Mouse (Mus musculus): ENCODE measurements around the gene 4930564D02Rik. TPM values are rescaled to one million over a fixed set of nuclear protein-coding genes. Genes with fewer than 3 reads are reported as not detected.

4930564D02Rik gene
- total RNA-seq (2021) = not detected
- long read RNA-seq, experiment 1 = 0 reads
- long read RNA-seq, experiment 2 = 0 reads

DNA sequence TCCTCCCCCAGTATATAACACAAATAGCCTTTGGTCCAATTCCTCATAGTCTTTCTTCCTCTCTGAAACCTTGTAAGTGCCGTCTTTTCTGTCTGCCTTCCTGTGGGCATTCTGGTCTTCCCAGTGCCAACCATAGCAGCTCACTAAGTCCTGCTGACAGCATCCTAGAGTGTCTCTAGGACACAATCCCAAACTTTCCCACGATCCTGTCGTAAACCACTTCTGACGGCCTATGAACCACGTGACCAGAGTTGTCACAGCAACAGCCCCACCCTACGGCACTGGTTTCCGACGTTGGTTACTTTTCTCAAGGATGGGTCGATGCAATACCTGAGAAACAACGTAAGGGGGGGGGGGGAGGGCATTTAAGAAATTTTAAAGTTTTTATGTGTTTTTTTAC lies at the start of gene 4930564D02Rik:
Gene 4930564D02Rik (plus strand): TSS at position 301 of the 400 bp plus-strand sequence.
- intact Hi-C loops (cut with DNase I; ENCODE audit: low total_unique reads) = loop anchor here (10.0 kb wide), 1 partner anchor 292 kb away; no protein-coding TSS in a partner anchor
- no peak for DNase-seq

- intact Hi-C loops (cut with DNase I; ENCODE audit: low total_unique reads) = no loop called here
- DNase-seq = no peak
Observed at GRCm38 (mm10) chr3:105017314-105017713, 49.3 kb upstream of the 4930564D02Rik start.

DNA sequence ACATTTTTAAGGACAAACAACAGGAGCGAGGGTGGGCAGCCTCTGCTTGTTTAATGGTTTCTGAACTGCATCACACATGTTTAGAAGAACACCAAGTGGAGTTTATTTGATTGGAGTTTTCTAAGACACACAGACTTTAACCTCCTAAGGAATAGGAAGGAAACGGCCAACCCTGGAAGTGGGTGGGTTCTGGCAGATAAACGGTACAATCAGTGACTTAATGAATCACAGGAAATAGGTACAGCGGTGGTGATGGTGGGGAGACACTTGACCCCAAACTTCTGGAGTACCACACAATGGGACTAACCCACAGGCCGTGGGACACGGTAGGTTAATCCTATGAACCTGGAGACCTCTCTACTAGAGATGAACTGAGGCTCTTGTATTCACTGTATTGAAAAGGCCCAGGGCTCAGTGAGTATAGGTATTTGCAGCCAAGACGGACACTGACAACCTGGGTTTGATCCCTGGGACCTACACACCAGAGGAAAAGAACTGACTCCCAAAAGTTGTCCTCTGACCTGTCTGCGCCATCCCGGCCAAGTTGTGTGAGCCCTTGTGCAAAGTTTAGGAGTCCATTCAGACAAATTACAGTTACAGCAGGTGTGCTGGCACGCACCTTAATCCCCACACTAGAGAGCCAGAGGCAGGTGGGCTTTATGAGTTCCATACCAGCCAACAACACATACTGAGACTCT lies 48.4 kb upstream of the 4930564D02Rik start:
- intact Hi-C loops (cut with DNase I; ENCODE audit: low total_unique reads) = no loop called here
- no peak for DNase-seq

- intact Hi-C loops (cut with DNase I; ENCODE audit: low total_unique reads) = no loop called here
- no peak for DNase-seq
Observed at GRCm38 (mm10) chr3:105018783-105019105, 47.9 kb upstream of the 4930564D02Rik start.

GRCm38 (mm10) chr3:105019826-105020692 lies 46.6 kb upstream of the 4930564D02Rik start:
- no peak for DNase-seq

DNA sequence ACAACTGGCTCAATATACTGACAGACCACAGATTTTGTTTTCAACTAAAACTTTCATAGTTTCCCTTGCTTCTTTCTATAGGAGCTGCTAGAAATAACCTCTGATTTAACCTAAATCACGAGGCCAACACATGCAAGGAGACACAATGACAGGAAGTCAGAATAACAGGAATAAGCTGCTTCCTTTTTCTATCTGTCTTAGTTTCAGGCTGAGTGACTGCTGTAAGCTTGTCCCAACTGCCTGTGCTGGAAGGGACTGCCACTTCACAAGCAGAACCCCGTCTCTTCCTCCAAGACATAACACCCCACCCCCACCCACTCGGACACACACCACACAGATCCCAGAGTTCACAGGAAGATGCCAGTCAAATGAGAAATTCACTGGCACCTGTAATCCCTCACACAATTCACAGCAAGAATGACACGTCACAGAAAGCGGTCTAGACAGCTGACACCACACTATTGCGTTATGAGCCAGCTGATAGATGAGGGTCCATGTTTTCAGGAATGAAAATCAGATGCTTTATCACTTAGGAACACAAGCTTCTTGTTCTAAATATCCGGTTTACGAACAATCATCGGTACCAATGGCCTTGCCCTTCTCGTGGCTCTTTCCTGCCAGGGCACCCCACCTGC lies 43.2 kb upstream of the 4930564D02Rik start:
- intact Hi-C loops (cut with DNase I; ENCODE audit: low total_unique reads) = no loop called here
- no peak for DNase-seq

More at GRCm38 (mm10) chr3:105019826-105020692, 46.6 kb upstream of the 4930564D02Rik start:
- intact Hi-C loops (cut with DNase I; ENCODE audit: low total_unique reads) = no loop called here

- intact Hi-C loops (cut with DNase I; ENCODE audit: low total_unique reads) = no loop called here
- DNase-seq = no peak
Observed at GRCm38 (mm10) chr3:105036281-105036847, 30.3 kb upstream of the 4930564D02Rik start.

GRCm38 (mm10) chr3:105037240-105037770 lies 29.3 kb upstream of the 4930564D02Rik start:
- intact Hi-C loops (cut with DNase I; ENCODE audit: low total_unique reads) = no loop called here
- no peak for DNase-seq

DNA sequence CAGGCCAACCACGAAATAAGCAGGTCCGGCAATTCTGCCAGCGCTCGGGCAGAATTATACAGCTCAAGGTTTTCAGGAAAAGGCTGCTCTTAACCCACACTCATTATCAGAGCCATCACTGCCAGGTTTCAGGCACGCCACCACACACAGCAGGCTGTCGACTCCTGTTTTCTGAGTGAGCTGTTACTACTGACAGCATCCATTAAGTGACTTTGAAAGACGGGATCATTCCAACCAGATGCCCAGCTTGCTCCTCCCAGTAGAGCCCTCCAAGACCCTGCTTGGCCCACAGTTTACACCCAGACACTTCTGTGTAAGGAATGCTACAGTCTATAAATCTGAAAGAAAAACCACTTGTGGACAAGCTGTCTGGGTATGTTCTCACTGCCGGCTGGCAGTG lies 26.6 kb upstream of the 4930564D02Rik start:
- DNase-seq = no peak
- intact Hi-C loops (cut with DNase I; ENCODE audit: low total_unique reads) = no loop called here

GRCm38 (mm10) chr3:105040983-105041625 lies 25.5 kb upstream of the 4930564D02Rik start:
- no peak for DNase-seq
- intact Hi-C loops (cut with DNase I; ENCODE audit: low total_unique reads) = no loop called here

DNA sequence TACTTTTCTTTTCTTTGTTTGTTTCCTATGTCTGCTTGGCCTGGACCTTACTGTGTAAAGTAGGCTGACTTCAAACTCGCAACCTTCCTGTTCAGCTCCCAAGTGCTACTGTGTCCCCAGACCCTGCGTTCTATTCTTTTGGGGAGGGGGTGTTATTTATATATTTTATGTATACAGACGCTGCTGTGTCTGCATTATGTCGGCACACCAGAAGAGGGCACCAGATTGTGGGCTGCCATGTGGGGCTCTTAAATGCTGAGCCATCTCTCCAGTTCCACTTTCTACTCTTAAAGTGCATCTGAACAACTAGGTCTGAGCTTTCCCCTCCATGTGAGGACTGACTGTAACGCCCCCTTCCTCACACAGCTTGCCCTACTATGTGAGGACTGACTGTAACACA lies 22.9 kb upstream of the 4930564D02Rik start:
- DNase-seq = no peak

DNA sequence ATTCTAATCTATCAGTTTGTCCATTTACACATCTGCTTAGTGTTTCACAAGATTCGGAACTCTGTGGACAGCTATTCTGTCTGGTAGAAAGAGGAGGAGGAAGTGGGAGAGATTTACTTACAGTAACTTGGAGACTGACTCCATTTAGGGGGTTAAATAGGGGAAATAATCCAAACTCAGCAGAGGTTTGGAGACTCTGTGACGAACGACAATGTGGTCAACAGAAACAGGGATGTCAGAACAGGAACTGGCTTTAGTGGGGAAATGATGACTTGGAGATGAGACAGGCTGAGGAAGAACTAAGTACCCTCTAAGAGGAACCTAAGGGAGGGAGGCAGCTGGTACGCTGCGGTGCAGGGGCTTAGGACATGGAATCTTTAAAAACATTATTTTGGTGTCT lies 19.8 kb upstream of the 4930564D02Rik start:
- intact Hi-C loops (cut with DNase I; ENCODE audit: low total_unique reads) = no loop called here
- no peak for DNase-seq

More for the DNA sequence above, 22.9 kb upstream of the 4930564D02Rik start:
- intact Hi-C loops (cut with DNase I; ENCODE audit: low total_unique reads) = no loop called here

GRCm38 (mm10) chr3:105047616-105048015 lies 19.0 kb upstream of the 4930564D02Rik start:
- intact Hi-C loops (cut with DNase I; ENCODE audit: low total_unique reads) = no loop called here
- peak; percentile 61 for DNase-seq

- DNase-seq = no peak
- intact Hi-C loops (cut with DNase I; ENCODE audit: low total_unique reads) = no loop called here
Observed at GRCm38 (mm10) chr3:105049848-105050247, 16.8 kb upstream of the 4930564D02Rik start.

DNA sequence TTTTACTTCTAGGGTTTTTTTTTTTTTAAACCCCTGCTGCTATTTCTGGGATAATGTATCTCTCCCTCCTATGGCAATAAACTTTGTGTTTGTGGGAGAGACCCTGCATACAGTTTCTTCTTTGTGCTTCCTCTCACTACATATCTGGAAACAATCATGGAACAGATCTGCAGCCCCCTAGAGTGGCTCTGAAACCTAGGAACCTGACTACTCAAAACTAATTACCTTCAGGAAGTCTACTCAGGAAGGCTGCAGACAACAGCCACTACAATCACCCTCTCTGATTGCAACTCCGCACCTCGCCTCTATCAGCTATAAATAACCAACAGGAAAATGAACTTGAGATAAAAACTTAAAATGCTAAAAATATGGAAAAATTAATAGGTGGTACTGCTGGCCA lies 15.5 kb upstream of the 4930564D02Rik start:
- no peak for DNase-seq
- intact Hi-C loops (cut with DNase I; ENCODE audit: low total_unique reads) = no loop called here

- intact Hi-C loops (cut with DNase I; ENCODE audit: low total_unique reads) = no loop called here
- DNase-seq = no peak
Observed at GRCm38 (mm10) chr3:105052171-105052936, 14.3 kb upstream of the 4930564D02Rik start.

GRCm38 (mm10) chr3:105052937-105053697 lies 13.5 kb upstream of the 4930564D02Rik start, which contains the start of gene Cttnbp2nl:
TSS of gene Cttnbp2nl (minus strand) at chr3:105053146.
- intact Hi-C loops (cut with DNase I; ENCODE audit: low total_unique reads) = no loop called here
- DNase-seq = peak; percentile 98

DNA sequence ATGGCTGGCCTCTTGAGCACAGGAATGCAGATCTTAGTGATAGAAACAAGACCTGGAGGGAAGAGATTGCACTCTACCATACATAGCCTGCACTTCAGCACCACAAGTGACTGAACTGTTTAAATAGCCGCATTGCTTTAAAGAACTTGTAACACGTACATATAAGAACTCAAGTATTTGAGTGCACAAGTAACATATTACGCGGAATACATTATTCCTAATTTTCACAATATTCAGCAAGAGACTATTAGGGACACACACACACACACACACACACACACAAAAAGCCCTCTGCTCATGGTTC lies 13.0 kb upstream of the 4930564D02Rik start:
- no peak for DNase-seq
- intact Hi-C loops (cut with DNase I; ENCODE audit: low total_unique reads) = no loop called here

All from gastrocnemius, postnatal 14 days (tissue).